Mouse (Mus musculus) R1 (cell line): ENCODE measurements at regions not wholly inside any gene's neighbourhood (a gene's known extent, or its start where the extent isn't known, plus 50 kb on each side); places are given as distances from the start of the nearest gene placed in this dataset.

Source experiments
- DNase-seq: peaks from one replicate; pipeline ENCODE4 v3.0.0-alpha.2; 2018; ENCODE audit warnings: low read depth, low spot score

DNA sequence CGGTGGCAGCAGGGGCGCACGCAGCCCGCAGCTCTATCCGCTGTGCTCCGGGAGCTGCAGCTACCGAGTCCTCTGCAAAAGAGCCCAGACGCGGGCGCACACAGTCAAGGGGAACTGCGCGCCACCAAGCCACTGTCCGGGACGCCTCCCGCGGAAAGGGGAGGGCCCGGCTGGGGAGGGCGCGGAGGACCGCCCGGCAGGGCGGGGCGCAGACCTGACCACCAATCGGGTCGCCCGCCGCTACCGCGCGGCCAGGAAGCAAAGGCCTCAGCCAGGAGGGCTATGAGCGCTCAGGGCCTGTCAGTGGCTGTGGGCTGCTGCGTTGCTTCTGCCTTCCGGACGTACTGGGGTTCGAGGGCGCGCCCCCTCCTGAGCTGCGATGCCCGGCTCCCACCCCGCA, 1034.5 kb downstream of the Gm10330 start:
- DNase-seq = peak; percentile 43

DNA sequence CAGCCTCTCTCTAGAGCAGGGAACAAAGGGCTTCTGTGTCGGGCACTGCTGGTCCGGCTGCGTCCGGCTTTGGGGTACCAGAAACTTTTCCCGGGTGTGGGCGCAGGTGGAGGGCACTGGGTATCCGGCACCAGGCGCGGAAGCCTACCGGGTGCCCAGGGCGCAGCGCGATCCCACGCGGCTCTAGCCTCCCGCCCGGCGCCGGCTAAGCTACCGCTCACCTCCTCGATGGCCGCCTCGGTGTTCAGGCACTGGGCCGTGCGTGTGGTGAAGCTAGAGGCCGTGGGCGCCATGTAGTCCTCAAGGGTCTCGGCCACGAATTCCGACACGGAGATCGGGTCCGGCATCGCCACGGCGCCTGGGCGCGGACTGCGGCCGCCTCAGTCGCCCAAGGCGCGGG, 1035.0 kb downstream of the Gm10330 start:
- DNase-seq = peak; percentile 10
